Mouse (Mus musculus) intestine, embryonic 16.5 days (tissue): ENCODE measurements around the gene Kmt5a. TPM values are rescaled to one million over a fixed set of nuclear protein-coding genes. Genes with fewer than 3 reads are reported as not detected.
"Not testable (repeated sequence)": the region's sequence is repeated elsewhere in the genome, so short reads cannot be mapped to it uniquely, and the experiment has no call there.

ENCODE experiments used
- ATAC-seq: fragments of 200-750 bp; cut with Nextera tagmentation; 2 replicates; pipeline ENCODE4 v1.8.0; 2017; ENCODE audit warnings: moderate TSS enrichment, moderate library complexity
- H3K27ac ChIP-seq: fragments of 300-500 bp; sonication (generic); 2 replicates; pipeline ENCODE4 v1.5.1; 2014; ENCODE audit warnings: mild to moderate bottlenecking, low read length
- H3K27me3 ChIP-seq: fragments of 300-500 bp; sonication (generic); replicated peaks from 2 replicates; pipeline ENCODE4 v1.6.1; 2014; ENCODE audit warnings: low read length, control low read depth, mixed read lengths; ENCODE audit not compliant: control insufficient read depth, insufficient read depth
- H3K36me3 ChIP-seq: fragments of 300-500 bp; sonication (generic); 2 replicates; pipeline ENCODE4 v1.6.1; 2014; ENCODE audit warnings: low read length, control low read depth; ENCODE audit not compliant: control insufficient read depth, insufficient read depth
- H3K4me1 ChIP-seq: fragments of 300-500 bp; sonication (generic); 2 replicates; pipeline ENCODE4 v1.6.1; 2014; ENCODE audit warnings: low read length, control low read depth, mixed read lengths; ENCODE audit not compliant: control insufficient read depth, insufficient read depth
- H3K4me2 ChIP-seq: fragments of 300-500 bp; sonication (generic); 2 replicates; pipeline ENCODE4 v1.6.1; 2014; ENCODE audit warnings: low read depth, low read length, control low read depth
- H3K4me3 ChIP-seq: fragments of 300-500 bp; sonication (generic); 2 replicates; pipeline ENCODE4 v1.5.1; 2014; ENCODE audit warnings: mild to moderate bottlenecking, low read length
- H3K9ac ChIP-seq: fragments of 300-500 bp; sonication (generic); 2 replicates; pipeline ENCODE4 v1.6.1; 2014; ENCODE audit warnings: low read depth, low read length
- H3K9me3 ChIP-seq: fragments of 300-500 bp; sonication (generic); 2 replicates; pipeline ENCODE4 v1.6.1; 2016; ENCODE audit warnings: low read length, control low read depth; ENCODE audit not compliant: control insufficient read depth
- WGBS: fragments of 180-500 bp; shearing (Covaris S2); extraction: QIAGEN DNeasy Blood & Tissue Kit; methylation state at CpG from one replicate; pipeline ENCODE4 v1.1.7; 2014; 5-methylcytosine and 5-hydroxymethylcytosine counted together
- polyA plus RNA-seq: library from polyadenylated mRNA; unstranded; fragments of >200 nt; fragmentation: Nextera tagmentation; extraction: Ambion mirVana; gene quantifications from 2 replicates; pipeline ENCODE4 v1.2.1, GENCODE M21; 2015

Gene Kmt5a
- polyA plus RNA-seq, 1 experiment from 2014 or later = 50.6 TPM

GRCm38 (mm10) chr5:124488885-124489284, 49.2 kb downstream of the Kmt5a start:
- H3K4me2 ChIP-seq = no peak overlapping the region
- 75% methylated on average over 3 of the region's 3 CpGs for WGBS
- H3K27me3 ChIP-seq = no peaks in the 10 kb centered on the region
- no peaks in the 10 kb centered on the region for H3K9me3 ChIP-seq
- no peak overlapping the region for H3K9ac ChIP-seq
- no peak for ATAC-seq
- no peak overlapping the region for H3K27ac ChIP-seq
- peaks cover 9% of the 10 kb centered on the region; the same call in 1 of the 2 replicates for H3K36me3 ChIP-seq
- no peak overlapping the region for H3K4me3 ChIP-seq
- peaks cover 4% of the 10 kb centered on the region; the same call in 1 of the 2 replicates for H3K4me1 ChIP-seq

DNA sequence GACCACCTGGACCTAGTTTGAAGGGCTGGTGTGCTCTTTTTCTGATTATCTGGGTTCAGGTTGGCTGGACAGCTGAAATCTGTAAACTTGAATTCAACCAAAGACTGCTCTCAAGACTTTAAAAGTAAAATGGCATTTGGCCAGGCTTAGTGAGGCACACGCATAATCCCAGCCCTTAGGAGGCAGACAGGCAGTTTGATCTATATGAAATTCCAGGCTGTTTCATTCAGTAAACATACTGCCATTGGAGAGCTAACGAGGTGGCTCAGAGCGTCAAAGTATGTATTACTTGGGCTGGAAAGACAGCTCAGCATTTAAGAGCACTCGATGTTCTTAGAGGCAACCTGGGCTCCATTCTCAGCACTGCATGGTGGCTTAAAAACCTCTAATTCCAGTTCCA, 52.0 kb downstream of the Kmt5a start:
- WGBS = 75% methylated on average over 4 of the region's 4 CpGs
- H3K9ac ChIP-seq = no peak overlapping the region
- no peak overlapping the region for H3K4me3 ChIP-seq
- H3K27me3 ChIP-seq = no peaks in the 10 kb centered on the region
- no peak for ATAC-seq
- no peaks in the 10 kb centered on the region for H3K9me3 ChIP-seq
- H3K4me2 ChIP-seq = no peak overlapping the region
- no peak overlapping the region for H3K27ac ChIP-seq
- peaks cover 9% of the 10 kb centered on the region; the same call in 1 of the 2 replicates for H3K36me3 ChIP-seq
- no peaks in the 10 kb centered on the region for H3K4me1 ChIP-seq

DNA sequence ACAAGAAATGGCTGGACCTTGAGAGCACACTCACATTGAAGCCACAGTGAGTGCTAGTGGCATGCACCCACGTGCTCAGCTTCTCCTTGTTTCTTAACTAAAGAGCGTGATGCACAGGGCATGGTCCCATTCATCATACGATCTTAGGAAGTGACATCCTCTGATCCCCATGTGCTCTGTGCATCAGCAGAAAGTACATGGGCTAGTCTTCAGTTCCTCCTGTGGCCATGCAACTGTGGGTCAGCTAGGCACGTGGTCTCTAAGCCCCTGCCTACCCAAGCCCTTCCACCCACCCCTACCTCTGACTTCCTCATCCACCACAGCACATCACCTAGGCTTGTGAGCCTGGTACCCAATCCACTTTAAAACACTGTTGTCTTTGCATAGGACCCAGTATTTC, 52.9 kb downstream of the Kmt5a start:
- Histone ChIP-seq H3K4me2 (no peak overlapping the region), H3K9ac (no peak overlapping the region), H3K9me3 (no peaks in the 10 kb centered on the region), H3K36me3 (peaks cover 9% of the 10 kb centered on the region; the same call in 1 of the 2 replicates), H3K27me3 (no peaks in the 10 kb centered on the region), H3K4me3 (no peak overlapping the region), H3K27ac (no peak overlapping the region), H3K4me1 (peaks cover 2% of the 10 kb centered on the region; the same call in 1 of the 2 replicates)
- 88% methylated on average over 4 of the region's 4 CpGs for WGBS
- ATAC-seq = no peak

GRCm38 (mm10) chr5:124493455-124493854, 53.7 kb downstream of the Kmt5a start:
- ATAC-seq = no peak
- no peak overlapping the region for H3K9ac ChIP-seq
- no peaks in the 10 kb centered on the region for H3K27me3 ChIP-seq
- no peaks in the 10 kb centered on the region for H3K9me3 ChIP-seq
- H3K4me3 ChIP-seq = no peak overlapping the region
- 85% methylated on average over 11 of the region's 11 CpGs for WGBS
- peaks cover 2% of the 10 kb centered on the region; the same call in 1 of the 2 replicates for H3K4me1 ChIP-seq
- H3K4me2 ChIP-seq = no peak overlapping the region
- no peak overlapping the region for H3K27ac ChIP-seq
- H3K36me3 ChIP-seq = peaks cover 9% of the 10 kb centered on the region

DNA sequence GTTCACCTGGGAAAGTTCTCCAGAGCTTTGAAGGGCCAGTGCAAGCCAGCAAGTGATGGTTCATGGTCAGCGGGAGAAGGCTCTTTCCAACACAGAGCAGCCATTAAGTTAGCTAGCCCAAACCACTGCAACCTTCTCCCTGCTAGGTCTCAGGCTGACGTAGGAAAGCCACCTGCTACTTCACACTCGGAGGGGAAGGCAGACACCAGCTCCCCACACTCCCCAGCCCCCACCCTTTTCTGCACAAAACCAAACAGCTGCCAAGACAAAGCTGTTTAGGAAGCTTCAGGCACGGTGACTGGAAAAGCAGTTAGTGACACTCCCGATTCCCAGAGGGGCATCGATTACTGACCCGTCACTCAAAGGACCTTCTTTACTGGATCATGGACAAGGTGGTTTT, 55.8 kb downstream of the Kmt5a start:
- peaks cover 2% of the 10 kb centered on the region; the same call in 1 of the 2 replicates for H3K4me1 ChIP-seq
- no peak overlapping the region for H3K27ac ChIP-seq
- no peak overlapping the region for H3K4me2 ChIP-seq
- H3K36me3 ChIP-seq = peaks cover 4% of the 10 kb centered on the region; the same call in 1 of the 2 replicates
- no peak for ATAC-seq
- WGBS = 58% methylated on average over 7 of the region's 7 CpGs
- no peaks in the 10 kb centered on the region for H3K27me3 ChIP-seq
- no peak overlapping the region for H3K9ac ChIP-seq
- H3K4me3 ChIP-seq = no peak overlapping the region
- no peaks in the 10 kb centered on the region for H3K9me3 ChIP-seq

DNA sequence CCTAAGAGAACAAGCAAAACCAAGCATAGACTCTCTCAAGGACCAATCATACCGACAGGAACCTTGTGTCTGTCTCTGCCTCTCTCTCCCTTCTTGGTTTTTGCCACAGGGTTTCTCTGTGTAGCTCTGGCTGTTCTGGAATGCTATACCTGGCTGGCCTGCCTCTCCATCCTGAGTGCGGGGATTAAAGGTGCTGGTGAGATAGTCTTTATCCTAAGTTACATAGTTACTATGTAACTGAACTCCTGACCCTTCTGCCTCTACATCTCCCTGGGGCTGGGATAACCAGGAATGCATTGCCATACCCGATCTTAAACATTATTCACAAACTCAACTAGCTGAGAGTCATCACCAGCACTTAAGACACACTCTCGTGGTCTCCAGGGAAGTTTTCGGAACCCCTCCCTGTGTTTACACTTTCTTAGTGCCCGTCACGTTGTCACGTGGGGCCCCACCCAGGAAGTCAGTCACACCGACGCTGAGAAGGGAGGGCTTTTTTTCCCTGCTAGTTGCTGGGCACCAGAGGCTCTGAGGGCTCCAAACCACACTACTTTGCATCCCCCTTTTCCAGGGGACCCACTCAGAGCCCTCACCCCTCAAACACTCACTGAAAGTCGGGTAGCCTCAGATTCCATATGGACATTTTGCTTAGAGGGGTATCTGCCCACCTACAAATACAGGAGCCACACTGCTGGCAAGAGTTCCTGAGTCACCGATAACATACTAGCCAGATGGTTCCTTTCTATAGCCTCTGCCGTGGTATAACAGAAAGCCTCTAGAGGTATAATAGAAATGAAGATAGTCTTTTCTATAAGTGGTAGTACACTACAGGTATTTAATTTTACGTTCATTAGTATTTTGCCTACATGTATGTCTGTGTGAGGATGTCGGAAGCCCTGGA, 57.1 kb downstream of the Kmt5a start:
- Histone ChIP-seq H3K27me3 (no peaks in the 10 kb centered on the region), H3K4me3 (peak overlapping the region; percentile 34; the same call in 1 of the 2 replicates), H3K4me2 (peak overlapping the region; percentile 38), H3K9ac (peak overlapping the region; percentile 36), H3K27ac (no peak overlapping the region), H3K36me3 (peaks cover 4% of the 10 kb centered on the region; the same call in 1 of the 2 replicates), H3K4me1 (peaks cover 2% of the 10 kb centered on the region; the same call in 1 of the 2 replicates), H3K9me3 (no peaks in the 10 kb centered on the region)
- WGBS = 48% methylated on average over 15 of the region's 15 CpGs
- peak; percentile 72 for ATAC-seq

GRCm38 (mm10) chr5:124498221-124498876, 58.6 kb downstream of the Kmt5a start:
- no peak for ATAC-seq
- Histone ChIP-seq H3K27me3 (no peaks in the 10 kb centered on the region), H3K27ac (peak overlapping the region; percentile 8; the same call in 1 of the 2 replicates), H3K36me3 (peaks cover 5% of the 10 kb centered on the region; the same call in 1 of the 2 replicates), H3K9me3 (no peaks in the 10 kb centered on the region), H3K4me2 (no peak overlapping the region), H3K4me1 (peaks cover 2% of the 10 kb centered on the region; the same call in 1 of the 2 replicates), H3K4me3 (no peak overlapping the region), H3K9ac (no peak overlapping the region)
- WGBS = 69% methylated on average over 9 of the region's 9 CpGs

DNA sequence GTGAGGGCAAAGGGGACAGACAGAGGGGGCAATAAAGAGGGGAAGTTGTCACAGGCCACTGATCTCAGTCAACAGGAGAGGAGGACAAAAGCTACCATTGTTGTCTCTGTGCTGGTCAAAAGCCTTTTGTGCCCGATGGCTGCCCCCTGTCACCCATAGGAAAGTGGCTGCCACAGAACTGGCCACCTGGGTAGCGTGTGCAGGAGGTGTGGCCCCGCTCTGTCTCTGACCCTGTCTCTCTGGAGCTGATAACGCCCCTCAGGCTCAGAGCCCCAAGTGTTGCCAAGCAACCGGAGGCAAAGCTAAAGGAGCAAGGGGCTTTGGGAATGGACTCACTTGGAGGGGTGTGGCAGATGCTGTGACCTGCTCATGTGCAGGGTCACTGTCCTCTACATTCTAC, 59.3 kb downstream of the Kmt5a start:
- H3K4me3 ChIP-seq = no peak overlapping the region
- no peak overlapping the region for H3K4me2 ChIP-seq
- H3K9me3 ChIP-seq = no peaks in the 10 kb centered on the region
- no peaks in the 10 kb centered on the region for H3K27me3 ChIP-seq
- H3K4me1 ChIP-seq = peaks cover 2% of the 10 kb centered on the region; the same call in 1 of the 2 replicates
- no peak overlapping the region for H3K27ac ChIP-seq
- WGBS = 41% methylated on average over 5 of the region's 5 CpGs
- no peak overlapping the region for H3K9ac ChIP-seq
- ATAC-seq = no peak
- peaks cover 7% of the 10 kb centered on the region; the same call in 1 of the 2 replicates for H3K36me3 ChIP-seq

DNA sequence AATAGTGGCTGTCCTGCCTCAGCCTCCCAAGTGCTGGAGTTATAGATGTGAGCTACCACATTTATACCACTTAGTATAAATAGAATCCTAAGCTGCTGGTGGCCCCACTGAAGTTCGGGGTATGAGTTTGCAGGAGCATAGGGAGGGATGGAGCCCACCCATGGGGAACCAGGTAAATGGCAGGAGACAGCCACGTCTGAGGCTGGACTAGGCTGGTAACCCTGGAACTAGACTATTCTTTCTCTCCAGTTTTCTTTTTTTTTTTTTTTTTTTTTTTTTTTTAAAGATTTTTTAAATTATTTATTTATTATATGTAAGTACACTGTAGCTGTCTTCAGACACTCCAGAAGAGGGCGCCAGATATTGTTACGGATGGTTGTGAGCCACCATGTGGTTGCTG, 60.3 kb downstream of the Kmt5a start:
- not testable (repeated sequence) for H3K4me3 ChIP-seq, H3K4me2 ChIP-seq, ATAC-seq, H3K4me1 ChIP-seq, H3K27me3 ChIP-seq, H3K9me3 ChIP-seq, H3K9ac ChIP-seq, H3K36me3 ChIP-seq, H3K27ac ChIP-seq
- WGBS = 89% methylated on average over 2 of the region's 4 CpGs
